Mouse (Mus musculus): Measurements from ENCODE around the gene Rdh16f2. TPM values are rescaled to one million over a fixed set of nuclear protein-coding genes. Genes with fewer than 3 reads are reported as not detected.
"Not testable (repeated sequence)": the region's sequence is repeated elsewhere in the genome, so short reads cannot be mapped to it uniquely, and the experiment has no call there.

Rdh16f2 gene
- polyA plus RNA-seq, 1 experiment = not detected

DNA sequence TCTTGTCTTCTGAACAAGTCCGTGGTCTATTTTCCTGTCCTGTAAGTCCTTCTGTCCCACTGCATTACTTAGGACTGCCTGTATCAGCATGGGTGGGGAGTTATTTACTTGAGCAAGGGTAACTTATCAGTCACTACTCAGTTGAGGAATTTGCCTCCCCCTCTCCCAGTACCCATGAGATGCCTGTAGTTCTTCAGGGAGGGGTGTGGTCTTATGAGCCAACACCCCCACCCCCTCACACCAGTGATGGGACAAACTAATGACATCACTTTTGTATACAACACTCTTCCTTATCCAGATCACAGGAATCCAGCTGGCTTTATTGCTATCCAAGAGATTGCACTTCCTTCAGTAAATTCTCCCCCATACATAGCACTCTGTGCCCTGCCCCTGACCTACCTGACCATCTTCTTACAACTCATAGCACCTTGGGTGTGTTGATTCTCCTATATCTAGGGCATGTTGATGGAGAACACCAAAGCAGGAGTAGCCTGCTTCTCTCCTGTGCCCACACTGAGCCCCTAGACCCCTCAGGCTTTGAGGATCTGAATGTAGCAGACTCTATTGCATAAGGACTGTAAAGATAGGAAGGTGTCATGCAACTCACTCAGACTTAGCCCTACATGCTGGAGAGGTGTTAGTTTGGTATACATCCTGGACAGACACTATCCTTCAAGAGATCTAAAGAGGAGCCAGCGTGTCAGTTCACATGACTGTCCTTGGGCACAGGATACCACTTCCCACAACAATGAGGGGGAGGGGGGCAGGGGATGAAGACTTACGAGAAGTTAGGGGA is 12.2 kb downstream of the Rdh16f2 start:
- no peak for DNase-seq
- H3K27me3 ChIP-seq (ENCODE audit: control insufficient read depth, insufficient read depth, low read length) = no peaks in the 10 kb centered on the region
- no peak overlapping the region for H3K4me3 ChIP-seq (replicated peaks; ENCODE audit: insufficient read depth, low read depth, low read length)
- H3K27ac ChIP-seq (ENCODE audit: insufficient read depth, low read length) = no peak overlapping the region
- WGBS = 76% methylated on average over 3 of the region's 3 CpGs
- no peaks in the 10 kb centered on the region for H3K4me1 ChIP-seq (ENCODE audit: control insufficient read depth, insufficient read depth, low read length)
- no peak for TF ChIP-seq CTCF (IDR thresholded peaks at IDR 0.05; ENCODE audit: borderline replicate concordance, insufficient read depth, low read depth, low read length)
- no peak for TF ChIP-seq POLR2A (IDR thresholded peaks at IDR 0.05; ENCODE audit: borderline replicate concordance, insufficient read depth, low read length)

- WGBS = 71% methylated on average over 3 of the region's 3 CpGs
- no peak for DNase-seq
Measured at GRCm38 (mm10) chr10:127879155-127879688, 12.9 kb downstream of the Rdh16f2 start.

DNA sequence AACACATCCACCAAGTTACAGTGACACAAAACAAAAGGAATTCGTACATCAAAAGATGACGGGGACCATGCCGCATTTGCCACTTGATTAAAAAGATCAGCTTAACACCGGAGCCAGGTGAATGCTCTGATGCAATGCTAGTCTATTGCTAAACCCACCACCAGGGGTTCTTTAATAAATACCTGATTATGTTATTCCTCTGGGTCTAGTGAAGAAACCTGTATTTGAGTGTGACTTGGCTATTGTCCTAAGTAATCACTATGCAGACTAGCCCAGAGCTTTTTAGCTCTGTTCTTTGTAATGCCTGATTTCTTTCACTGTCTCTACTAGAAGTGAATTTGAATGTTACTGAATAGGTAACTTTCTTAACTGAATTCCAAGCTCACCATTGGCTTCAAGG is 14.8 kb downstream of the Rdh16f2 start:
- WGBS = 90% methylated on average over 4 of the region's 4 CpGs
- no peak for TF ChIP-seq POLR2A (IDR thresholded peaks at IDR 0.05; ENCODE audit: borderline replicate concordance, insufficient read depth, low read length)
- no peak for TF ChIP-seq CTCF (IDR thresholded peaks at IDR 0.05; ENCODE audit: borderline replicate concordance, insufficient read depth, low read depth, low read length)
- no peaks in the 10 kb centered on the region for H3K27me3 ChIP-seq (ENCODE audit: control insufficient read depth, insufficient read depth, low read length)
- no peak overlapping the region for H3K27ac ChIP-seq (ENCODE audit: insufficient read depth, low read length)
- no peaks in the 10 kb centered on the region for H3K4me1 ChIP-seq (ENCODE audit: control insufficient read depth, insufficient read depth, low read length)
- no peak for DNase-seq
- H3K4me3 ChIP-seq (replicated peaks; ENCODE audit: insufficient read depth, low read depth, low read length) = no peak overlapping the region

More at GRCm38 (mm10) chr10:127879155-127879688, 12.9 kb downstream of the Rdh16f2 start:
- Histone ChIP-seq H3K27ac (ENCODE audit: insufficient read depth, low read length) (no peak overlapping the region), H3K4me1 (ENCODE audit: control insufficient read depth, insufficient read depth, low read length) (no peaks in the 10 kb centered on the region), H3K4me3 (replicated peaks; ENCODE audit: insufficient read depth, low read depth, low read length) (no peak overlapping the region), H3K27me3 (ENCODE audit: control insufficient read depth, insufficient read depth, low read length) (no peaks in the 10 kb centered on the region)
- TF ChIP-seq CTCF (IDR thresholded peaks at IDR 0.05; ENCODE audit: borderline replicate concordance, insufficient read depth, low read depth, low read length) (no peak), POLR2A (IDR thresholded peaks at IDR 0.05; ENCODE audit: borderline replicate concordance, insufficient read depth, low read length) (no peak)

- DNase-seq = no peak
- H3K4me3 ChIP-seq (replicated peaks; ENCODE audit: insufficient read depth, low read depth, low read length) = no peak overlapping the region
- WGBS = 57% methylated on average over 1 of the region's 1 CpGs
- TF ChIP-seq CTCF (IDR thresholded peaks at IDR 0.05; ENCODE audit: borderline replicate concordance, insufficient read depth, low read depth, low read length) (no peak), POLR2A (IDR thresholded peaks at IDR 0.05; ENCODE audit: borderline replicate concordance, insufficient read depth, low read length) (no peak)
- no peak overlapping the region for H3K27ac ChIP-seq (ENCODE audit: insufficient read depth, low read length)
- no peaks in the 10 kb centered on the region for H3K27me3 ChIP-seq (ENCODE audit: control insufficient read depth, insufficient read depth, low read length)
- H3K4me1 ChIP-seq (ENCODE audit: control insufficient read depth, insufficient read depth, low read length) = no peaks in the 10 kb centered on the region
Measured at GRCm38 (mm10) chr10:127886551-127886950, 20.3 kb downstream of the Rdh16f2 start.

DNA sequence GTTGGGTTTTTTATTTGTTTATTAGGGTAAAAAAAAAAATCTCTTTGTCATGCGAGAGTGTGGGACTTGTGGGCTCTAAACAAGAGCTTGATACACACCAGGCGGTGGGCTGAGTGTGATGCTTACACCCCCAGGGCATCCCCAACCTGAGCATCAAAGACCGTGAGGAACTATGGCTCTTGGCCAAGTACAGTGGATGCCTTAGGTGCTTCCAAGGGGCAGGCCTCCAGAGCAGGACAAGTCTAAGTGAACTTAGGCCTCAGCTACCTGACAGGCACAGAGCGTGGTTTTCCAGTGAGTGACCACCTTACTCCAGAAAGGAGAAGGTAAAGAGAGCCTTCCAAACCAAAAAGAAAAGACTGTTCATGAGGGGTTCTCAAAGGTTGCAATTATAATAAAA is 20.7 kb downstream of the Rdh16f2 start:
- TF ChIP-seq CTCF (IDR thresholded peaks at IDR 0.05; ENCODE audit: borderline replicate concordance, insufficient read depth, low read depth, low read length) (no peak), POLR2A (IDR thresholded peaks at IDR 0.05; ENCODE audit: borderline replicate concordance, insufficient read depth, low read length) (no peak)
- no peaks in the 10 kb centered on the region for H3K4me1 ChIP-seq (ENCODE audit: control insufficient read depth, insufficient read depth, low read length)
- no peaks in the 10 kb centered on the region for H3K27me3 ChIP-seq (ENCODE audit: control insufficient read depth, insufficient read depth, low read length)
- DNase-seq = no peak
- 75% methylated on average over 4 of the region's 4 CpGs for WGBS
- no peak overlapping the region for H3K27ac ChIP-seq (ENCODE audit: insufficient read depth, low read length)
- no peak overlapping the region for H3K4me3 ChIP-seq (replicated peaks; ENCODE audit: insufficient read depth, low read depth, low read length)

GRCm38 (mm10) chr10:127888605-127889004 is 22.3 kb downstream of the Rdh16f2 start, which contains the start of gene Rdh7:
Gene Rdh7 (minus strand): TSS chr10:127888817.
- Histone ChIP-seq H3K4me1 (ENCODE audit: control insufficient read depth, insufficient read depth, low read length) (no peaks in the 10 kb centered on the region), H3K27me3 (ENCODE audit: control insufficient read depth, insufficient read depth, low read length) (no peaks in the 10 kb centered on the region), H3K4me3 (replicated peaks; ENCODE audit: insufficient read depth, low read depth, low read length) (no peak within 1 kb of the TSS), H3K27ac (ENCODE audit: insufficient read depth, low read length) (no peak within 1 kb of the TSS)
- TF ChIP-seq POLR2A (IDR thresholded peaks at IDR 0.05; ENCODE audit: borderline replicate concordance, insufficient read depth, low read length) (no peak), CTCF (IDR thresholded peaks at IDR 0.05; ENCODE audit: borderline replicate concordance, insufficient read depth, low read depth, low read length) (no peak)
- DNase-seq = no peak

- no peak for TF ChIP-seq POLR2A (IDR thresholded peaks at IDR 0.05; ENCODE audit: borderline replicate concordance, insufficient read depth, low read length)
- DNase-seq = no peak
- WGBS = 72% methylated on average over 1 of the region's 1 CpGs
- Histone ChIP-seq H3K4me3 (replicated peaks; ENCODE audit: insufficient read depth, low read depth, low read length) (no peak overlapping the region), H3K27me3 (ENCODE audit: control insufficient read depth, insufficient read depth, low read length) (no peaks in the 10 kb centered on the region), H3K27ac (ENCODE audit: insufficient read depth, low read length) (no peak overlapping the region), H3K4me1 (ENCODE audit: control insufficient read depth, insufficient read depth, low read length) (no peaks in the 10 kb centered on the region)
Measured at GRCm38 (mm10) chr10:127891481-127891880, 25.2 kb downstream of the Rdh16f2 start.

DNA sequence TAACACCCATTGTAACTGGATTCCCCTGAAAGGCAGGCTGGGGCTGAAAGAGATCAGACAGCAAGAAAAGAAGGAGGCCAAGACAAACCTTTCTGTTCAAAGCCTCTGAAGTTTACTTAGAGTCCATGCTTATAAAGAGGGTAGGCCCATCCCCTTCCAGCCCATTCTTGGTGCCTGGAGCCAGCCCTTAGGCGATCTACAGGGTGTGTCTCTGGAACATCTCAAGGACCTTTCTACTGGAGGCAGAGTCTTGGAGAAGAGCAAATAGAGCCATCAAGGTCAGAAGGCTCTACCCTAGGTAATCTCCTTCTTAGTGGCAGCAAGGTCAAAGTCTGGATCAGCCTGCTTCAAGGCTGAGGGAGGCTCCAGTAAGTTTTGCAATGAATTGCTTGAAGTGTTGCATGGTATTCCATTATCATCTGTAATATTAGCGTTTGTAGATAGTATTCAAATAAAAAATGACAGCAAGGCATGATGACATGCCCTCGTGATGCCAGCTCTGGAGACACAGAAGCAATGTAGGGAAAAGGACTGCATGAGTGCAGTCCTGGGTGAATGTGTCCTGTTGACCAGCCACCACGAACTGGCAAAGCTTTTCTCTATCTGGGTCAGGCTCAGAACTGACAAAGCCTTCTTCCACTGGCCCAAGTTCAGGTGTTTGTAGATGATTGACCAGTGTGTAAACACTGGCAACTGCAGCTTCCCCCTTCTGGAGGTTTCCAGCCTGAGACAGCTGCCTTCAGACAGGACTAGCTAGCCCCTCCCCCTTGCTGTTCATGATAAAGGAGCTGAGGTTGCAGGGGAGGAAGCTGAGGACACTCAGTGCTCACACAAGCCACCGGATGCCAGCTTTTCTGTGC is 27.1 kb downstream of the Rdh16f2 start:
- DNase-seq; H3K4me1 ChIP-seq (ENCODE audit: control insufficient read depth, insufficient read depth, low read length); H3K27ac ChIP-seq (ENCODE audit: insufficient read depth, low read length); H3K27me3 ChIP-seq (ENCODE audit: control insufficient read depth, insufficient read depth, low read length); H3K4me3 ChIP-seq (replicated peaks; ENCODE audit: insufficient read depth, low read depth, low read length): not testable (repeated sequence)
- WGBS = 60% methylated on average over 5 of the region's 5 CpGs

Data from cerebellum, adult 2 months (tissue).